Mouse (Mus musculus): ENCODE results near the gene Dolpp1. TPM values are rescaled to one million over a fixed set of nuclear protein-coding genes. Genes with fewer than 3 reads are reported as not detected.
"Not testable (repeated sequence)": the region's sequence is repeated elsewhere in the genome, so short reads cannot be mapped to it uniquely, and the experiment has no call there.

Dolpp1 gene
- polyA plus RNA-seq, 1 experiment from 2014 or later, result 16.6 TPM

DNA sequence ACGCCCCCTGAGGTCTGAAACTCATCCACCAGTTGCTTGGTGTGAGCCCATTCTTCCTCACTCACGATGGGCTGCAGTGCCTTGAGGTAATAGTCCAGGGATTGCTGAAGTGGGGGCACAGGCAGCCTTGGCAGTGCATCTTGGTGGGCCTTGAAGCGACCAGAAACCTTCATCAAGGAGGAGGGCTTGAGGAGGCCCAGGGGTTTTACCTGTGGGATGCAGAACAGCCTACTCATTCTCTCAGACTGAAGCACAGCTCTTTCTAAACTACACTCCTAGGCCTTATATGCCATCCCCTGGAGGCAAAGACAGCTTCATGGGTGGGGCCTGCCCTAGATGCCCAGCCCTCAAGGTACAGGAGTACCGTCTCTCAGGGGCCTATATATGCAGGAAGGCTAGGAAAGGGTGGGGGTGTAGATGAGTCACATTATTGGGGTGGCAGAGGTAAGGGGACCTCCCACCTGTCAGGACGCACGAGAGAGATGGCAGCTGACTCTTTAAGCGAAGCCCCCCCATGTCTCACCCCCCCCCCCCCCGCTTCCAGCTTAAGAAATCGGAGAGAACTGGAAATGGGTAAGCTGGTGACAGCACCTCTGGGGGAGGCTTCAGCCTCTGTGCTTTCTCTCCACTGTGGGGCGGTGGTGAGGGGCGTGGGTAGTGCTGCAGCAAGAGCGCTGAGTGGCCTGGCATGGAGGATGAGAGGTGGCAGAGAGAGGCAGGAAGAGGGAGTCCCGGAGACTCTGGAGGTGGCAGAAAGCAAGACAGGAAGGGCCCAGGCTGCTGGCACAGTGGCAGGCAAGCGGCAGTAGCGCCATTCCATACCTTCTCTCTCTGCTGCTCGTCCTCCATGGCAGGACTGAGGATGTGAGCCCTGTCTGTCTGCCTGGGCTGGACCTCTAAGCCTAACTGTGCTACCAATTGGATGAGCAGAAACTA lies 21.3 kb downstream of the Dolpp1 start:
- no peak for ATAC-seq (ENCODE audit: insufficient read depth)
- Histone ChIP-seq H3K27me3 (no peaks in the 10 kb centered on the region), H3K4me1 (replicated peaks) (peaks cover 45% of the 10 kb centered on the region), H3K4me3 (replicated peaks) (peak overlapping the region; percentile 100; the same call in 1 of the 2 replicates), H3K36me3 (replicated peaks) (peaks cover 36% of the 10 kb centered on the region), H3K9ac (0 out of 2 replicates have a peak overlapping the region, but pooled peaks have one; percentile 100), H3K9me3 (replicated peaks) (no peaks in the 10 kb centered on the region), H3K4me2 (peak overlapping the region; percentile 89), H3K27ac (replicated peaks) (no peak overlapping the region)
- WGBS (ENCODE audit: insufficient replicate concordance), result 77% methylated on average over 16 of the region's 16 CpGs

DNA sequence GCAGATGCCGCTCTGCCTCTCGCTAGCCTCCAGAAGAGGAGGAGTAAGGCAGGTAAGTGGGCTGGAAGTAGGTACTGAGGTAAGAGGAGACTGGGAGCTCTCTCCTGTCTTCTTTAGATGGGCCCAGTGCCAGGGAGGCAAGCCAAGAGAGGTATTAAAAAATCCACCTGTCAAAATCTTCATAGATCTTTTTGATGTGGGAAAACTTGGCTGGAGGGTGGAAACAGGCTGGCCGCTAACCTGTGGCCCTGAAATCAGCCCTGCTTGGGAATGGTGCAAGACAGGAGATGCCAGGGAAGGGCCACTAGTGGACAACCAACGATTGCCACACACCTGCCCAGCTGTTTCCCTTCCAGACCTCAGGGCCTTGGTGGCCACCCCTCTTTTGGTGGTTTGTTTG lies 22.0 kb downstream of the Dolpp1 start:
- WGBS (ENCODE audit: insufficient replicate concordance), result 76% methylated on average over 4 of the region's 4 CpGs
- Histone ChIP-seq H3K4me3 (replicated peaks) (peak overlapping the region; percentile 100), H3K9me3 (replicated peaks) (no peaks in the 10 kb centered on the region), H3K27me3 (no peaks in the 10 kb centered on the region), H3K4me1 (replicated peaks) (peaks cover 53% of the 10 kb centered on the region), H3K27ac (replicated peaks) (peak overlapping the region; percentile 96), H3K4me2 (peak overlapping the region; percentile 89), H3K36me3 (replicated peaks) (peaks cover 28% of the 10 kb centered on the region), H3K9ac (peak overlapping the region; percentile 100; the same call in 1 of the 2 replicates)
- no peak for ATAC-seq (ENCODE audit: insufficient read depth)

DNA sequence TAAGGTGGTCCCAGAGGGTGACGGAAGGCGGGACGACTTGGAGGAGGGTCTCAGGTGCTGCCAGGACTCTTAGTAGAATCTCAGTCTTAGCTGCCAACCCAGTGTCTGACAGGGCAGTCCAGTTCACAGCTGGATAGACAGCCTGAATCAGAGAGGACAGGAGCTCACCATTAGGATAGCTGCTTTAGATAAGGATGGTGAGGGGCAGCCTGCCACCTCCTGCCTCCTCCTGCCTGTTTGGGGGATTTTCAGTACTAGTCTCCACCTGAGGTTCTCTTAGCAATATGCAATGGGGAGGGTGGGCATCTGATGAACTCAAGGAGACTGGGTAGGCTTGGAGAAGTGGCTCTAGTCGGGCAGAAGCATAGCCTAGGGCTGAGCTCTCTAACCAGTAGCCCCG lies 22.6 kb downstream of the Dolpp1 start:
- peak overlapping the region; percentile 89 for H3K4me2 ChIP-seq
- H3K4me3 ChIP-seq (replicated peaks), result peak overlapping the region; percentile 100
- no peaks in the 10 kb centered on the region for H3K9me3 ChIP-seq (replicated peaks)
- peak overlapping the region; percentile 96 for H3K27ac ChIP-seq (replicated peaks)
- ATAC-seq (ENCODE audit: insufficient read depth), result no peak
- H3K4me1 ChIP-seq (replicated peaks), result peaks cover 55% of the 10 kb centered on the region
- 51% methylated on average over 5 of the region's 5 CpGs for WGBS (ENCODE audit: insufficient replicate concordance)
- peaks cover 22% of the 10 kb centered on the region for H3K36me3 ChIP-seq (replicated peaks)
- H3K9ac ChIP-seq, result peak overlapping the region; percentile 100
- no peaks in the 10 kb centered on the region for H3K27me3 ChIP-seq

DNA sequence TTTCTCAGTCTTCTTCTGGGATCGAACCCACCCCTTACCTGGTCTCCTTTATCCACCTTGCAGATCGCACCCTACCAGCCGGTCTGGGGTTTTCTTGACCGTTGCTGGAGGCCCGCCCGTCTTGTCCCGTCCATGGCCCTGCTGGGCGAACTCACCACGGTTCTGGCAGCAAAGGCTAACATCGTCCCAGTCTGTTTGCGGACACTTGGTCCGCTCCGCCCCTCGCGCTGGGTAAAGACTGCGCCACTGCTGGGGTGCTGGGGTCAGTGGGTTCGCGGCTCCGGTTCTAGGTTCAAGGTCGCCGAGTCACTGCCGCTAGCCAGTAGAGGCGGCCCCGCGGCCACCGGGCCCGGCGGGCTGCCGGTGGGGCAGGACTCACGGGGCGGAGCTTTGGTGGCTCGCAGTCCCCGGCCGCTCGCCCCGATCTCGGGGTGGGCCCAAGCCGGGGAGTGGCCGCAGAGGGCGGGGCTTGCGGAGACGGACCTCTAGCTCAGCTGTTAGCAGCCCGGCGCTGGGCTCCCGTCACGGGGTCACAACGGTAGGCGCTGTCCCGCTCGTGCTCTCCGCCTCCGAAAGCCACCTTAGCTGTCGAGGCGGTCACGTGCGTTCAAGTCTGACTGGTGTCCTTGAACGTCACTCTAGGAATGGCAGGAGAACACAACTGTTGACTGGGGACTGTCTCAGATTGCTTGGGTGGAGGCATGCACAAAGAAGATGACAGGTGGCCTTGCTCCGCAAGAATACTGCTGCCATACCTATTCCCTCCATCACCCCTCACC lies 23.3 kb downstream of the Dolpp1 start, which contains the start of gene Crat:
TSS of gene Crat (minus strand) at position 657 of the 779 bp plus-strand sequence.
- Histone ChIP-seq H3K27me3 (no peaks in the 10 kb centered on the region), H3K9ac (peak within 1 kb of the TSS; percentile 100), H3K9me3 (replicated peaks) (no peaks in the 10 kb centered on the region), H3K27ac (replicated peaks) (peak within 1 kb of the TSS; percentile 96), H3K4me2 (peak within 1 kb of the TSS; percentile 89), H3K36me3 (replicated peaks) (peaks cover 17% of the 10 kb centered on the region), H3K4me1 (replicated peaks) (peaks cover 58% of the 10 kb centered on the region), H3K4me3 (replicated peaks) (peak within 1 kb of the TSS; percentile 100)
- ATAC-seq (ENCODE audit: insufficient read depth), result peak; percentile 89
- WGBS (ENCODE audit: insufficient replicate concordance), result under 1% methylated on average over 58 of the region's 58 CpGs

DNA sequence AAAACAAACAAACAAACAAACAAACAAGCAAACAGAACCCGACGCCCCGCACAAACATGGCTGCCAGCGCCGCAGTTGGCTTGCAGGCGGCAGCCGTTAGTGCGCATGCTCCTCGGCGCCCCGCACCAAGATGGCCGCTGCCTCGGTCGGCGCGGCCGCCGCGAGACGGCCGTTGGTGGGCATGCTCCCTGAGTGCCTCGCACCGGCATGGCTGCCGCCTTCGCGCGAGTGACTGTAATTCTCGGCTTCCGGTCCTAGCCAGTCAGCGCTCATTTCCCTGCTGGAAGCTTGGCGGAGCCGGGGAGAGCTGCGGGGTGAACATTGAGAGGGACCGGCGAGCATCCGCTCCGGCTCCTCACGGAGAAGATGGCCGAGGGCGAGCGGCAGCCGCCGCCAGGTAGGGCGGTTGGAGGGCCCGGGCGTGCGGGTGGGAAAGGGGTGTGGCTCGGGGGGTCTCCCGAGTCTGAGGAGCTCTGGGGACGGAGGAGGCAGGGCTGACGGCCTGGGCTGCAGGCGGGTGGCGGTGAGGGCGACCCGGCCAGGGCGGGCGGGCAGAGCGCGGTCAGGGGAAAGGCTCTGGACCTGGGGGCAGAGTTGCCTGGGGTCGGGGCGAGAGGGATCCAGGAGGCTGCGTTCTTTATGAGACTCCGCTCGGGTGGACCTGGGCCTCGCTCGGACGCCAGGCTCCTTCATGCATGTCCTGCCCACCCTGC lies 24.0 kb downstream of the Dolpp1 start, which contains the start of gene Ptpa:
TSS of gene Ptpa (plus strand) at position 104 of the 713 bp plus-strand sequence.
- Histone ChIP-seq H3K9ac (peak within 1 kb of the TSS; percentile 100), H3K4me1 (replicated peaks) (peaks cover 66% of the 10 kb centered on the region), H3K27ac (replicated peaks) (peak within 1 kb of the TSS; percentile 96), H3K27me3 (no peaks in the 10 kb centered on the region), H3K36me3 (replicated peaks) (peaks cover 17% of the 10 kb centered on the region), H3K4me2 (peak within 1 kb of the TSS; percentile 89), H3K4me3 (replicated peaks) (peak within 1 kb of the TSS; percentile 100), H3K9me3 (replicated peaks) (no peaks in the 10 kb centered on the region)
- peak; percentile 77 for ATAC-seq (ENCODE audit: insufficient read depth)
- under 1% methylated on average over 65 of the region's 67 CpGs for whole genome bisulfite sequencing (ENCODE audit: insufficient replicate concordance)

DNA sequence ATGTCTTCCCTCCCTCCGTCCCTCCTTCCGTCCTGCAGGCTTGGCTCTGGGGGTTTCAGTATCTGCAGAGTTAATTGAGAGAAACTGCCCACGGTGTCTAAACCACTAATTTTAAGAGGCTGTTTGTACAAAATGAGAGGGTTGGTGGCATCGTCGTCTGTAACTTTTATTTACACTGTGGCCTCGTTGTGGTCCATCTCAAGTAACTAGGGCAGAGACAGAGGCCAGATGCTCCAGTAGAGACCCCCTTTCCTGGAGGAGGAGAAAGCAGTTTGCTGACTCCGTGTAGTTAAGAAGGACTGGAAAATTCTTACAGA lies 24.6 kb downstream of the Dolpp1 start:
- no peak for ATAC-seq (ENCODE audit: insufficient read depth)
- peak overlapping the region; percentile 100 for H3K4me3 ChIP-seq (replicated peaks)
- peak overlapping the region; percentile 100 for H3K9ac ChIP-seq
- H3K4me1 ChIP-seq (replicated peaks), result peaks cover 70% of the 10 kb centered on the region
- H3K36me3 ChIP-seq (replicated peaks), result peaks cover 21% of the 10 kb centered on the region
- H3K27me3 ChIP-seq, result no peaks in the 10 kb centered on the region
- under 1% methylated on average over 7 of the region's 7 CpGs for WGBS (ENCODE audit: insufficient replicate concordance)
- H3K27ac ChIP-seq (replicated peaks), result peak overlapping the region; percentile 96
- no peaks in the 10 kb centered on the region for H3K9me3 ChIP-seq (replicated peaks)
- H3K4me2 ChIP-seq, result peak overlapping the region; percentile 89

DNA sequence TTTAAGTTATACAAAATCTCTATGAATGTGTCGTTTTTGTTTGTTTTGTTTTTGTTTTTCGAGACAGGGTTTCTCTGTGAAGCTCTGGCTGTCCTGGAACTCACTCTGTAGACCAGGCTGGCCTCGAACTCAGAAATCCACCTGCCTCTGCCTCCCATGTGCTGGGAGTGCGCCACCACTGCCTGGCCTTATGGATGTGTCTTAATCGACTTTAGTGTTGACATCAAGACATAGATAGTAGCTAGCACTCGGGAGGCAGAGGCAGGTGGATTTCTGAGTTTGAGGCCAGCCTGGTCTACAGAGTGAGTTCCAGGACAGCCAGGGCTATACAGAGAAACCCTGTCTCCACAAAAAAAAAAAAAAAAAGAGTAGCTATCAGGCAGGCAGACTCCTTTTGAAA lies 25.1 kb downstream of the Dolpp1 start:
- peak overlapping the region; percentile 89 for H3K4me2 ChIP-seq
- peaks cover 23% of the 10 kb centered on the region for H3K36me3 ChIP-seq (replicated peaks)
- not testable (repeated sequence) for H3K9me3 ChIP-seq (replicated peaks); H3K27me3 ChIP-seq; ATAC-seq (ENCODE audit: insufficient read depth)
- peak overlapping the region; percentile 96 for H3K27ac ChIP-seq (replicated peaks)
- peak overlapping the region; percentile 100 for H3K9ac ChIP-seq
- peak overlapping the region; percentile 100 for H3K4me3 ChIP-seq (replicated peaks)
- peaks cover 70% of the 10 kb centered on the region for H3K4me1 ChIP-seq (replicated peaks)
- WGBS (ENCODE audit: insufficient replicate concordance), result 26% methylated on average over 6 of the region's 6 CpGs

DNA sequence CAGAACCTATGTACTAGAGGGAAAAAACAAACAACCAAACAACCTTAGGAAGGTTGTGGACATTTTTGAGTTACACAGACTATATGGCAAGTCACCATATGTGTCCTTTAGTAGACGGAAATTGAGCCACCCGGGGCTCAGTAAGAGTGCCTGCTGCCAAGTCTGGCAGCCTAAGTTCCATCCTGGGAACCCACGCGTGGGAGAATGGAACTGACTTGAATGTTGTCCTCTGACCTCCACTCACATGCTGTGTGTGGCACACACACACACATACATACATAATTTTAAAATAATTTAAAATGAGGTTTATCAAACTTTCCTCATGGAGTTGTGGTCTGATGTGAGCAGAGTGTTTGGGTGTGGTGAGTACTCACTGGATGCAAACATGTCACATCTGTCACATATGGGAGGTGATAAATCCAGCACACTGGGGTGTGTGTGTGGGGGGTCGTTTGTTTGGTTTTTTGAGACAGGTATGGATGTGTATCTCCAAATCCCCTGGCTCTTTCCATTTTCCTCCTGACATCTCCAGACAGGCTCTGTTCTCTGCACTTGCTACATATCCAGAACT lies 25.6 kb downstream of the Dolpp1 start:
- no peaks in the 10 kb centered on the region for H3K27me3 ChIP-seq
- H3K9ac ChIP-seq, result peak overlapping the region; percentile 100
- H3K27ac ChIP-seq (replicated peaks), result peak overlapping the region; percentile 96
- no peaks in the 10 kb centered on the region for H3K9me3 ChIP-seq (replicated peaks)
- peaks cover 23% of the 10 kb centered on the region for H3K36me3 ChIP-seq (replicated peaks)
- peak overlapping the region; percentile 100 for H3K4me3 ChIP-seq (replicated peaks)
- H3K4me2 ChIP-seq, result peak overlapping the region; percentile 89
- WGBS (ENCODE audit: insufficient replicate concordance), result 26% methylated on average over 5 of the region's 5 CpGs
- peak; percentile 61 for ATAC-seq (ENCODE audit: insufficient read depth)
- H3K4me1 ChIP-seq (replicated peaks), result peaks cover 67% of the 10 kb centered on the region

DNA sequence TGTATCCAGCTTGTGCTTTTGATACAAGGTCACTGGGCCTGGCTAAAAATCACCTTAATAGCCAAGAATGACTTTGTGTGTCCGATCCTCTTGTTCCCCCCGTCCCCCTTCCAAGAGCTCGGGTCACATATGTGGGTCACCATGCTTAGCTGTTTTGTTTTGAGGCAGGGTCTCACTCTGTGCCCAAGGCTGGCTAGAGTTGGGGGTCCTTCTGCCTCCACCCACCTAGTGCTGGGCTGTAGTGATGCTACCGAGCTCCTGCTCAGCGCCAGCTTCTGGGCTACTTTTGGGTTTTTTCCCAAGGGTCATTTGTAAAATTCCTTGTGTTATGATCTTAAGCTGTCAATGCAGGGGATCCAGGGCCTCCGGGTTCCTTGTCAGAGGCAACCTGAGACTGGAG lies 26.2 kb downstream of the Dolpp1 start:
- H3K4me1 ChIP-seq (replicated peaks), result peaks cover 65% of the 10 kb centered on the region
- H3K4me3 ChIP-seq (replicated peaks), result peak overlapping the region; percentile 100
- H3K27ac ChIP-seq (replicated peaks), result peak overlapping the region; percentile 96
- 65% methylated on average over 6 of the region's 6 CpGs for WGBS (ENCODE audit: insufficient replicate concordance)
- peak overlapping the region; percentile 100 for H3K9ac ChIP-seq
- H3K4me2 ChIP-seq, result peak overlapping the region; percentile 89
- H3K27me3 ChIP-seq, result no peaks in the 10 kb centered on the region
- ATAC-seq (ENCODE audit: insufficient read depth), result no peak
- peaks cover 24% of the 10 kb centered on the region for H3K36me3 ChIP-seq (replicated peaks)
- no peaks in the 10 kb centered on the region for H3K9me3 ChIP-seq (replicated peaks)

DNA sequence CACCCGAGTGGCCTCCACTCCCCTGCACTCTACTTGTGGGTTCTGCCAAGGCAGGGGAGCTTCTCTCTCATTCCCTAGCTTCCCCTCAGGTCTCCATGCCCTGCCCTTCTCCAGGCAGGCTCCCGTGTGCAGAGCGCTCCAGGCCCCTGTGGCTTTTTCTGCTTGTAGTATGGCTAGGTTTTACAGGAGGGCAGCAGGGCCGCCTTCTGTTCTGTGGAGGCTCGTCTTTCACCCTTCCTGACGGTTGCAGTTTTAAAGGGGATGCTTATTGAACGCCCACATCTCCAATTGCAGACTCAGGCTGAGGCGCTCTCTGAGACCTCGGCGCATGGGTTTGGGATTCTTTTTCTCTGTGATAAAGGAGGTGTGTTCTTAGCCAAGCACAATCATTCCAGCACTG lies 27.1 kb downstream of the Dolpp1 start:
- H3K9ac ChIP-seq, result peak overlapping the region; percentile 100
- no peaks in the 10 kb centered on the region for H3K9me3 ChIP-seq (replicated peaks)
- no peaks in the 10 kb centered on the region for H3K27me3 ChIP-seq
- peaks cover 28% of the 10 kb centered on the region for H3K36me3 ChIP-seq (replicated peaks)
- H3K4me1 ChIP-seq (replicated peaks), result peaks cover 61% of the 10 kb centered on the region
- peak overlapping the region; percentile 100 for H3K4me3 ChIP-seq (replicated peaks)
- H3K4me2 ChIP-seq, result peak overlapping the region; percentile 89
- ATAC-seq (ENCODE audit: insufficient read depth), result no peak
- 23% methylated on average over 10 of the region's 10 CpGs for WGBS (ENCODE audit: insufficient replicate concordance)
- H3K27ac ChIP-seq (replicated peaks), result peak overlapping the region; percentile 96
